Mouse (Mus musculus): ENCODE measurements at regions not wholly inside any gene's neighbourhood (a gene's known extent, or its start where the extent isn't known, plus 50 kb on each side); places are given as distances from the start of the nearest gene placed in this dataset.

DNA sequence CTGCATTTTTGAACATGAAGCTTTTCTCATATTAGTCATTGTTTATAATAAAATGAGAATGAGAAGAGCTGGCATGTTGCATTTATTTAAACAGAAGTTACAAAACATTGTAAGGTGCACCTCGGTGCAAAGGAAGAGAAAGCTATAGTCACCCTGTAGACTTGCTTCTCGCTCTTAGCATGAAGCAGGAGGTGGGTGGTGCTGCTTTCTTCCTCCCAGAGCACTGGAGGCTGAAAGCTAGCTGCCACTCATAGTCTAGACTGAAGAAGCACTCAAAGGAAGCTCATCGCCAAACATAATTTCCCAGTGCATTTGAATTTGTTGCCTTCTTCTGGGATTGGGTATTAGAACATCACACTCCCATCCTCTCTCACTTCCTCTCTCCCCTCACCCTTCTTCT lies 114.7 kb upstream of the Ndst3 start:
- no peaks in the 10 kb centered on the region for H3K9me3 ChIP-seq (replicated peaks; ENCODE audit: control insufficient read depth, low read length)
- H3K9ac ChIP-seq (replicated peaks; ENCODE audit: low read length), result no peak overlapping the region
- DNase-seq (ENCODE audit: low spot score), result no peak
- no peaks in the 10 kb centered on the region for H3K36me3 ChIP-seq (replicated peaks; ENCODE audit: control insufficient read depth, insufficient read depth, low read depth, low read length)
- H3K27me3 ChIP-seq (ENCODE audit: control insufficient read depth, insufficient read depth, low read length), result no peaks in the 10 kb centered on the region
- ATAC-seq (replicated peaks; ENCODE audit: insufficient number of reproducible peaks, low FRiP score, low TSS enrichment, low read depth), result no peak
- H3K4me3 ChIP-seq (ENCODE audit: low read depth, low read length), result no peak overlapping the region
- no peaks in the 10 kb centered on the region for H3K4me1 ChIP-seq (ENCODE audit: control insufficient read depth, insufficient read depth, low read length)
- no peak overlapping the region for H3K27ac ChIP-seq (replicated peaks; ENCODE audit: low read depth, low read length)
- 87% methylated on average over 3 of the region's 3 CpGs for WGBS
- H3K4me2 ChIP-seq (ENCODE audit: low read depth, low read length), result no peak overlapping the region

DNA sequence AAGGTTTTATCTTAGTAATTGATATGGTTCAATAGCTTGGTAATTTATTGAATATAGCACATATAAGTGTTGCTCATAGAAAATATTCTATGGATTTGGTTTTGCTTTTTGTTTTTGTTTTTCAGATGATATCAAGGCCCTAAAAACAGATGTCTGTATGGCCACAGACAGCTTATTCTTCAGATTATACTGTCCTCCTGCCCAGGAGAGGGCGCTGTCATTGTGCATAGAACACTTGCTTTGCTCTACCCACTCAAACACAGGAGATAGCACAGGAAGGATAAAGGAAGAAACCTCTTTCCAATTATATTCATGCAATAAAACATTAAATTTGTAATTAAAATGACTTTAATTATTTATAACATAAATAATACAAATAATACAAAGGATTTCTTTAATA lies 115.4 kb upstream of the Ndst3 start:
- DNase-seq (ENCODE audit: low spot score) (no peak), ATAC-seq (replicated peaks; ENCODE audit: insufficient number of reproducible peaks, low FRiP score, low TSS enrichment, low read depth) (no peak)
- no peaks in the 10 kb centered on the region for H3K36me3 ChIP-seq (replicated peaks; ENCODE audit: control insufficient read depth, insufficient read depth, low read depth, low read length)
- no peaks in the 10 kb centered on the region for H3K27me3 ChIP-seq (ENCODE audit: control insufficient read depth, insufficient read depth, low read length)
- H3K27ac ChIP-seq (replicated peaks; ENCODE audit: low read depth, low read length), result no peak overlapping the region
- H3K4me3 ChIP-seq (ENCODE audit: low read depth, low read length), result no peak overlapping the region
- no peaks in the 10 kb centered on the region for H3K9me3 ChIP-seq (replicated peaks; ENCODE audit: control insufficient read depth, low read length)
- H3K9ac ChIP-seq (replicated peaks; ENCODE audit: low read length), result no peak overlapping the region
- no peaks in the 10 kb centered on the region for H3K4me1 ChIP-seq (ENCODE audit: control insufficient read depth, insufficient read depth, low read length)
- H3K4me2 ChIP-seq (ENCODE audit: low read depth, low read length), result no peak overlapping the region
- 83% methylated on average over 1 of the region's 1 CpGs for WGBS

DNA sequence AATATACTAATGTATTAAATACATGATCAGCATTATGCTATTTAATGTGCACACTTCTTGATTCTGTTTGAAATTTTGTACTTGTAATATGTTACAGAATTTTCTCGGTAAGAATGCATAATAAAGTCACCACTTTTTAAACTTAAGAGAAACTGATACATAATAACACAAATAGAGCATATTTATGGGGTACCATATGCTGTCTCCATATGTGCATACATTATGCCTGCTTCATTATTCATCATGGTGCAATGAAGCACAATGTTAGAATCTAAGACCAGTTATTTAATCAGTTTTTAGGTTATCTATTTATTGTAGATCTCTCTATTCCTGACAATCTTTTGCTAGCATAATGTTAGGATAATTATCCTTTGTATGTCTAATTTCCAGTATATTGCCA lies 115.9 kb upstream of the Ndst3 start:
- H3K36me3 ChIP-seq (replicated peaks; ENCODE audit: control insufficient read depth, insufficient read depth, low read depth, low read length), result no peaks in the 10 kb centered on the region
- no peak for DNase-seq (ENCODE audit: low spot score)
- H3K4me3 ChIP-seq (ENCODE audit: low read depth, low read length), result no peak overlapping the region
- H3K9me3 ChIP-seq (replicated peaks; ENCODE audit: control insufficient read depth, low read length), result no peaks in the 10 kb centered on the region
- WGBS, result 86% methylated on average over 1 of the region's 1 CpGs
- H3K27me3 ChIP-seq (ENCODE audit: control insufficient read depth, insufficient read depth, low read length), result no peaks in the 10 kb centered on the region
- ATAC-seq (replicated peaks; ENCODE audit: insufficient number of reproducible peaks, low FRiP score, low TSS enrichment, low read depth), result no peak
- H3K9ac ChIP-seq (replicated peaks; ENCODE audit: low read length), result no peak overlapping the region
- H3K4me1 ChIP-seq (ENCODE audit: control insufficient read depth, insufficient read depth, low read length), result no peaks in the 10 kb centered on the region
- H3K27ac ChIP-seq (replicated peaks; ENCODE audit: low read depth, low read length), result no peak overlapping the region
- no peak overlapping the region for H3K4me2 ChIP-seq (ENCODE audit: low read depth, low read length)

DNA sequence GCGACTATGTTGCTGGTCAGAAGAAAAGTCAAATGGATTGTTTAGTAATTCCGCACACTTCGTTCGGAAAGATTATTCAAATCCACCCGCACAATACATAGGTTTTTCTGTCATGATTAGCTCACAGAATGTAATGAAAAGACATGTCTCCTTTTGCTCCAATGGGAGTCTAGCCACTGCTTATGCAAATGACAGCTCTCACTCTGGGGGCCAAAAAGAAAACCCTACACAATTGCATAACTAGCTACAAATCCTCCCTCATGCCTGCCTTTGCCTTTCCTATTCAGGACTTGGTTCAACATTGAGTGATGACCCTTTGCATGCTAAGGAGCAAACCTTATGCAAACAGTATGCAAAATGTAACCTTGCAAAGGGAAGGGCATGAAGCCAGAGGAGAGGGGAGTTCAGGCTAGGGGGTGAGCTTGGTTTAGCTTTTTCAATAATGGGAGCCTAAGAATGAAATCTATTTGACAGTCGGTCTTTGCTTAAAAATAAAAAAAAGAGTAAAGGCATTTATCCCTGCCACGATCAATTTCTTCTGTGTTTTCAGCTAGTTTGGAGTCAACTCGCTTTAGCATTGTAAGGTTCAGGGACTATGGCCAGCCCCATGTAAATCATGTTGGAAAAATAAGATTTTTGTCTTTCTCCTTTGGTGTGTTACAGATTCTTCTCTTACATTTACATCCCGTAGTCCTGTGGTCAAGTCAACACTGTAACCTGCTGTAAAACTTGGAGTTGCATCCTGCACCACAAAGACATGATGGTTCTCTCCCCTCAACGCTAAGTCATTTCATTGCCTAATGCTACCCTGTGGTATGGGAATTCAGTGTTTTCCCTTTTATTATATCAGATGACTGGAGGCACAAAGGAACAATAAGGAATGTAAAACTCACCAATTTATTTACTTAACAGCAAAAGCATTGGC lies 119.6 kb upstream of the Ndst3 start:
- Histone ChIP-seq H3K4me1 (ENCODE audit: control insufficient read depth, insufficient read depth, low read length) (no peaks in the 10 kb centered on the region), H3K9me3 (replicated peaks; ENCODE audit: control insufficient read depth, low read length) (no peaks in the 10 kb centered on the region), H3K4me3 (ENCODE audit: low read depth, low read length) (no peak overlapping the region), H3K9ac (replicated peaks; ENCODE audit: low read length) (no peak overlapping the region), H3K27me3 (ENCODE audit: control insufficient read depth, insufficient read depth, low read length) (no peaks in the 10 kb centered on the region), H3K27ac (replicated peaks; ENCODE audit: low read depth, low read length) (no peak overlapping the region), H3K4me2 (ENCODE audit: low read depth, low read length) (no peak overlapping the region), H3K36me3 (replicated peaks; ENCODE audit: control insufficient read depth, insufficient read depth, low read depth, low read length) (no peaks in the 10 kb centered on the region)
- ATAC-seq (replicated peaks; ENCODE audit: insufficient number of reproducible peaks, low FRiP score, low TSS enrichment, low read depth), result no peak
- no peak for DNase-seq (ENCODE audit: low spot score)
- WGBS, result 85% methylated on average over 10 of the region's 10 CpGs

DNA sequence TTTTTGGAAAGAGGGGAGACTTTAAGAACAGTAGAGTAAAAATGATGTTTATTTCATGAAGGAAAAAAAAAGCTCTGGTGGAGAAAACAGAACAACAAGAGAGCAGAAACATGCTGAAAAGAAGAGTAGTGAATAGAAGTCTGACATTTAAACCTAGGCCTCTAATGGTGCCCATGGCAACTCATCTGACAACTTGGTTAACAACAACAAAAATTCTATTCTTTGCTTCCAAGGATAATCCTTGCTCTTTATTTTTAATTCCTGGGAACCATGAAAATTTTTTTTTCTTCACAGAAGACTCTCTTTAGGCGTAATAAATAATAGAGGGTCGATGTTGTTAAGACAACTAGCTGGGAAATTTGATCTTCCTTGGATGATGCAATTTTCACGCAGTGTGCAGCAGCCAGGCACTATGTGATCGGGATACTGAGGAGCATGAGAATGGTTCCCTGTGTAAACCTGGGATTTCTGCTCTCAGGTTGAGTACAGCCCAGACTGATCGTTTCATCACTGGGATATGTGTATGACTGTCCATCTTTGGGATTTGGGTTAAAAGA lies 120.4 kb upstream of the Ndst3 start:
- H3K4me2 ChIP-seq (ENCODE audit: low read depth, low read length), result no peak overlapping the region
- DNase-seq (ENCODE audit: low spot score) (no peak), ATAC-seq (replicated peaks; ENCODE audit: insufficient number of reproducible peaks, low FRiP score, low TSS enrichment, low read depth) (0 out of 2 replicates have a peak, but pooled peaks have one; percentile 39)
- no peaks in the 10 kb centered on the region for H3K36me3 ChIP-seq (replicated peaks; ENCODE audit: control insufficient read depth, insufficient read depth, low read depth, low read length)
- H3K27me3 ChIP-seq (ENCODE audit: control insufficient read depth, insufficient read depth, low read length), result no peaks in the 10 kb centered on the region
- no peak overlapping the region for H3K9ac ChIP-seq (replicated peaks; ENCODE audit: low read length)
- no peaks in the 10 kb centered on the region for H3K4me1 ChIP-seq (ENCODE audit: control insufficient read depth, insufficient read depth, low read length)
- 68% methylated on average over 5 of the region's 5 CpGs for WGBS
- H3K4me3 ChIP-seq (ENCODE audit: low read depth, low read length), result no peak overlapping the region
- H3K9me3 ChIP-seq (replicated peaks; ENCODE audit: control insufficient read depth, low read length), result no peaks in the 10 kb centered on the region
- no peak overlapping the region for H3K27ac ChIP-seq (replicated peaks; ENCODE audit: low read depth, low read length)

DNA sequence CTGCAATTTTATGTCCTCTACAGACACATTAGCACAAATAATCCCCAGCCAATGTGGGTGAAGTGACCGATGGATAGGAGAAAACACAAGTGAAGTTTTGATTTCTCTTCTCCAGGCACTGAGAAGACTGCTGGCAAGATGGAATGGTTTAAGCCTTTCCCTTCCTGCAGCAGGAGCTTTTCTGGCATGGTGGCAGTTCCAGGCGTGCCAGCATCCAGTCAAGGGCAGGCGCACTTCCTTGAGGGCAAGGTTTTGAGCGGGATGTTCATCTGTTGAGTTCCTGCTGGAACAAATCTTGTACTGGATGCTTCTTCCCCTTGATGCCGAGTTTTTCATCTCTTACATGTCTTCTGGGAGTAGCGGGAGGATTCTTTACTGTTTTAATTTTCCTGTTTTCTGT lies 138.1 kb upstream of the Ndst3 start:
- H3K27ac ChIP-seq (replicated peaks; ENCODE audit: low read depth, low read length), result no peak overlapping the region
- DNase-seq (ENCODE audit: low spot score) (no peak), ATAC-seq (replicated peaks; ENCODE audit: insufficient number of reproducible peaks, low FRiP score, low TSS enrichment, low read depth) (no peak)
- WGBS, result 73% methylated on average over 6 of the region's 6 CpGs
- H3K36me3 ChIP-seq (replicated peaks; ENCODE audit: control insufficient read depth, insufficient read depth, low read depth, low read length), result no peaks in the 10 kb centered on the region
- no peaks in the 10 kb centered on the region for H3K9me3 ChIP-seq (replicated peaks; ENCODE audit: control insufficient read depth, low read length)
- no peaks in the 10 kb centered on the region for H3K4me1 ChIP-seq (ENCODE audit: control insufficient read depth, insufficient read depth, low read length)
- H3K9ac ChIP-seq (replicated peaks; ENCODE audit: low read length), result no peak overlapping the region
- no peaks in the 10 kb centered on the region for H3K27me3 ChIP-seq (ENCODE audit: control insufficient read depth, insufficient read depth, low read length)
- no peak overlapping the region for H3K4me3 ChIP-seq (ENCODE audit: low read depth, low read length)
- no peak overlapping the region for H3K4me2 ChIP-seq (ENCODE audit: low read depth, low read length)

DNA sequence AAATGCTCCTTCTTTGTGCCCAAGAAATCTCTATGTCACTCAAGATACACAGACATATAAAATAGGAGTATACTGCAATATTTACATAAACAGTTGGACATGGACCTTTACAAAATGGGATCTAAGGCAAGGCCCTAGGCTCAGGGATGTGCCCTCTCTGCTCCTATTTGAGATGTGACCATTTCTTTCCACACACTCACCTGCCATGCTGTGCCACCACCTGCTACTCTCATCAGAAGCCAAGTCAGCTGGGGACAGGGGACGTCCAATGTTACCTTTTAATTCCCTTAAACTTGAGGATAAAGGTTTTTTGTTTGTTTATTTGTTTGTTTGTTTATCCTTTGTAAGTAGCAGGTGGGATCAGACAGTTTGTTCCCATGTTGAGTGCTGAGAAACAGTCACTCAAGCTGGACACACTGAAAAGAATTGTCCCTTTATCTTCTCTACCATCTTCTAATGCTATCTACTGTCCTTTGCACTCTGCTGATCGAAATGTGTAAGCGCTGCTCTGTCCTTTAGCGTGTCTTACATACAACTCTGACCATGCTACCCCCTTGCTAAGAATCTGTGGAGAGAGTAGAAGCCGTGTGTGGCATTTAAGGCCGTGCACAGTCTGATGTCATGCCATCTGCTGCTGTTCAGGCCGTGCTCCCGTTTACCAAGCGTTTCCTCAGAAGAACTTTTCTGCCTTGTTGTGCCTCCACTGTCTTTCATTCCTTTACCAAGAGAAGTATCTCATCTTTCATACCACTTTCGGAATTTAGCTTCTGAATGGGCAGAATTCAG lies 147.9 kb upstream of the Ndst3 start:
- WGBS, result 88% methylated on average over 10 of the region's 10 CpGs
- no peak overlapping the region for H3K27ac ChIP-seq (replicated peaks; ENCODE audit: low read depth, low read length)
- no peak for ATAC-seq (replicated peaks; ENCODE audit: insufficient number of reproducible peaks, low FRiP score, low TSS enrichment, low read depth)

DNA sequence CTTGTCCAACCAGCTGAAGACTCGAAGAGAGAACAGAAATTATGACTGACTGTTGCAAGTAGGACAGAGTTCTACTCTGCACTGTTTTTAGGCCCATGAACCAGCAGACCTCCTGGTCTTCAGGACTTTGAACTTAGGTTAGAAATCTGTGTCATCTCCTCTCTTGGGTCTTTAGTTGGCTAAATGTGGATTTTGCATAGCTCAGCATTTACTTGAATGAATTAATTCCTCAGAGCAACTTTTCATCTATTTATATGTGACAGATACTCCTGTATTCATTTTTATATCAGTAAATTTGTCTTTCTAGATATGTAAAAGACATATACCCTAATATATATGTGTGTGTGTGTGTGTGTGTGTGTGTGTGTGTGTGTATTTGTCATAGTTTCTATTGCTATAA lies 155.9 kb upstream of the Ndst3 start:
- Histone ChIP-seq H3K4me3 (ENCODE audit: low read depth, low read length) (no peak overlapping the region), H3K36me3 (replicated peaks; ENCODE audit: control insufficient read depth, insufficient read depth, low read depth, low read length) (no peaks in the 10 kb centered on the region), H3K9me3 (replicated peaks; ENCODE audit: control insufficient read depth, low read length) (no peaks in the 10 kb centered on the region), H3K4me2 (ENCODE audit: low read depth, low read length) (no peak overlapping the region), H3K27me3 (ENCODE audit: control insufficient read depth, insufficient read depth, low read length) (no peaks in the 10 kb centered on the region), H3K4me1 (ENCODE audit: control insufficient read depth, insufficient read depth, low read length) (no peaks in the 10 kb centered on the region), H3K27ac (replicated peaks; ENCODE audit: low read depth, low read length) (no peak overlapping the region), H3K9ac (replicated peaks; ENCODE audit: low read length) (no peak overlapping the region)
- no peak for ATAC-seq (replicated peaks; ENCODE audit: insufficient number of reproducible peaks, low FRiP score, low TSS enrichment, low read depth)
- no peak for DNase-seq (ENCODE audit: low spot score)
- WGBS, result 70% methylated on average over 1 of the region's 1 CpGs

More for the DNA sequence above, 147.9 kb upstream of the Ndst3 start:
- H3K9ac ChIP-seq (replicated peaks; ENCODE audit: low read length), result no peak overlapping the region
- H3K36me3 ChIP-seq (replicated peaks; ENCODE audit: control insufficient read depth, insufficient read depth, low read depth, low read length), result no peaks in the 10 kb centered on the region
- H3K27me3 ChIP-seq (ENCODE audit: control insufficient read depth, insufficient read depth, low read length), result no peaks in the 10 kb centered on the region
- no peaks in the 10 kb centered on the region for H3K4me1 ChIP-seq (ENCODE audit: control insufficient read depth, insufficient read depth, low read length)
- H3K4me3 ChIP-seq (ENCODE audit: low read depth, low read length), result no peak overlapping the region
- DNase-seq (ENCODE audit: low spot score), result no peak
- no peaks in the 10 kb centered on the region for H3K9me3 ChIP-seq (replicated peaks; ENCODE audit: control insufficient read depth, low read length)
- H3K4me2 ChIP-seq (ENCODE audit: low read depth, low read length), result no peak overlapping the region

Data from embryonic facial prominence, embryonic 11.5 days (tissue).